Mouse (Mus musculus) regulatory T cell (primary cell): ENCODE results near the gene Polr1b.

Experiments
- in situ Hi-C: fragments of 300-600 bp; cut with MboI, MseI; formaldehyde crosslinking; loops from one replicate; pipeline ENCODE4 v1.15.1; 2025; ENCODE audit warnings: high pct_unique_total_duplicates

Gene Polr1b

GRCm38 (mm10) chr2:129100784-129101310, at the start of gene Polr1b:
Polr1b (plus strand) TSS chr2:129100995.
- in situ Hi-C loops: loop anchor here (10.0 to 25.0 kb wide), 2 partner anchors 416 to 1289 kb away; partner anchors contain the start of gene Anapc1

GRCm38 (mm10) chr2:129052451-129052983, 48.3 kb upstream of the Polr1b start:
- in situ Hi-C loops: no loop called here

- in situ Hi-C loops: loop anchor here (5.0 kb wide), 1 partner anchor 108 kb away; no protein-coding TSS in a partner anchor
These were observed 45.1 kb upstream of the Polr1b start for GRCm38 (mm10) chr2:129055741-129056140.

- in situ Hi-C loops: loop anchor here (5.0 kb wide), 1 partner anchor 109 kb away; no protein-coding TSS in a partner anchor
These were observed 44.2 kb upstream of the Polr1b start for GRCm38 (mm10) chr2:129056597-129056996.

- in situ Hi-C loops: loop anchor here (5.0 kb wide), 1 partner anchor 110 kb away; no protein-coding TSS in a partner anchor
These were observed 43.5 kb upstream of the Polr1b start for GRCm38 (mm10) chr2:129057256-129057655.

- in situ Hi-C loops: loop anchor here (5.0 kb wide), 1 partner anchor 111 kb away; no protein-coding TSS in a partner anchor
These were observed 42.9 kb upstream of the Polr1b start for GRCm38 (mm10) chr2:129057920-129058361.

GRCm38 (mm10) chr2:129061456-129062059, 39.2 kb upstream of the Polr1b start:
- in situ Hi-C loops: no loop called here

GRCm38 (mm10) chr2:129065437-129066282, 35.1 kb upstream of the Polr1b start, which contains the start of gene Ttl:
Ttl (plus strand) TSS chr2:129065942.
- in situ Hi-C loops: no loop called here

- in situ Hi-C loops: no loop called here
These were observed 34.5 kb upstream of the Polr1b start for GRCm38 (mm10) chr2:129066326-129066725.

GRCm38 (mm10) chr2:129070296-129070695, 30.5 kb upstream of the Polr1b start:
- in situ Hi-C loops: no loop called here

- in situ Hi-C loops: no loop called here
These were observed 22.5 kb upstream of the Polr1b start for GRCm38 (mm10) chr2:129078313-129078712.

- in situ Hi-C loops: no loop called here
These were observed 21.6 kb upstream of the Polr1b start for GRCm38 (mm10) chr2:129079194-129079593.

- in situ Hi-C loops: no loop called here
These were observed 19.7 kb upstream of the Polr1b start for GRCm38 (mm10) chr2:129081097-129081496.

GRCm38 (mm10) chr2:129083514-129083913, 17.3 kb upstream of the Polr1b start:
- in situ Hi-C loops: no loop called here

- in situ Hi-C loops: no loop called here
These were observed 15.8 kb upstream of the Polr1b start for GRCm38 (mm10) chr2:129084959-129085358.

- in situ Hi-C loops: no loop called here
These were observed 13.3 kb upstream of the Polr1b start for GRCm38 (mm10) chr2:129087520-129087919.

- in situ Hi-C loops: no loop called here
These were observed 10.4 kb upstream of the Polr1b start for GRCm38 (mm10) chr2:129090370-129090769.

- in situ Hi-C loops: no loop called here
These were observed 8.0 kb upstream of the Polr1b start for GRCm38 (mm10) chr2:129092810-129093209.

- in situ Hi-C loops: no loop called here
These were observed 6.7 kb upstream of the Polr1b start for GRCm38 (mm10) chr2:129093926-129094724.

GRCm38 (mm10) chr2:129112924-129113323, 12.1 kb downstream of the Polr1b start:
- in situ Hi-C loops: loop anchor here (25.0 kb wide), 1 partner anchor 1301 kb away; no protein-coding TSS in a partner anchor
